Mouse (Mus musculus) embryonic facial prominence, embryonic 14.5 days (tissue): ENCODE results near the gene Daam2. TPM values are rescaled to one million over a fixed set of nuclear protein-coding genes. Genes with fewer than 3 reads are reported as not detected.

Source experiments
- ATAC-seq: fragments of 200-750 bp; cut with Nextera tagmentation; 2 replicates; pipeline ENCODE4 v1.8.0; 2017; ENCODE audit warnings: low read depth, moderate number of reproducible peaks, moderate TSS enrichment
- DNase-seq: peaks from one replicate; pipeline ENCODE4 v3.0.0-alpha.2; 2015; ENCODE audit warnings: low spot score
- H3K27ac ChIP-seq: fragments of 300-500 bp; sonication (generic); replicated peaks from 2 replicates; pipeline ENCODE4 v1.5.1; 2014; ENCODE audit warnings: low read depth, mild to moderate bottlenecking, low read length, moderate library complexity
- H3K27me3 ChIP-seq: fragments of 300-500 bp; sonication (generic); replicated peaks from 2 replicates; pipeline ENCODE4 v1.6.1; 2014; ENCODE audit warnings: low read length; ENCODE audit not compliant: control insufficient read depth, insufficient read depth
- H3K36me3 ChIP-seq: fragments of 300-500 bp; sonication (generic); 2 replicates; pipeline ENCODE4 v1.6.1; 2014; ENCODE audit warnings: low read length, mixed read lengths; ENCODE audit not compliant: control insufficient read depth, insufficient read depth
- H3K4me1 ChIP-seq: fragments of 300-500 bp; sonication (generic); 2 replicates; pipeline ENCODE4 v1.6.1; 2014; ENCODE audit warnings: antibody characterized with exemption, low read length; ENCODE audit not compliant: control insufficient read depth, insufficient read depth
- H3K4me2 ChIP-seq: fragments of 300-500 bp; sonication (generic); 2 replicates; pipeline ENCODE4 v1.6.1; 2014; ENCODE audit warnings: low read depth, mild to moderate bottlenecking, low read length, moderate library complexity, mixed read lengths
- H3K4me3 ChIP-seq: fragments of 300-500 bp; sonication (generic); 2 replicates; pipeline ENCODE4 v1.5.1; 2014; ENCODE audit warnings: low read depth, mild to moderate bottlenecking, low read length
- H3K9ac ChIP-seq: fragments of 300-500 bp; sonication (generic); 2 replicates; pipeline ENCODE4 v1.6.1; 2014; ENCODE audit warnings: low read depth, mild to moderate bottlenecking, low read length, moderate library complexity, mixed read lengths
- H3K9me3 ChIP-seq: fragments of 300-500 bp; sonication (generic); 2 replicates; pipeline ENCODE4 v1.6.1; 2016; ENCODE audit warnings: low read length; ENCODE audit not compliant: control insufficient read depth
- whole genome bisulfite sequencing: fragments of 180-500 bp; shearing (Covaris S2); extraction: QIAGEN DNeasy Blood & Tissue Kit; methylation state at CpG from one replicate; pipeline ENCODE4 v1.1.7; 2014; 5-methylcytosine and 5-hydroxymethylcytosine counted together
- polyA plus RNA-seq: library from polyadenylated mRNA; unstranded; fragments of >200 nt; fragmentation: Nextera tagmentation; extraction: Ambion mirVana; gene quantifications from 2 replicates; pipeline ENCODE4 v1.2.1, GENCODE M21; 2014

Gene Daam2
- polyA plus RNA-seq, 1 experiment from 2014 or later, result 8.0 TPM

DNA sequence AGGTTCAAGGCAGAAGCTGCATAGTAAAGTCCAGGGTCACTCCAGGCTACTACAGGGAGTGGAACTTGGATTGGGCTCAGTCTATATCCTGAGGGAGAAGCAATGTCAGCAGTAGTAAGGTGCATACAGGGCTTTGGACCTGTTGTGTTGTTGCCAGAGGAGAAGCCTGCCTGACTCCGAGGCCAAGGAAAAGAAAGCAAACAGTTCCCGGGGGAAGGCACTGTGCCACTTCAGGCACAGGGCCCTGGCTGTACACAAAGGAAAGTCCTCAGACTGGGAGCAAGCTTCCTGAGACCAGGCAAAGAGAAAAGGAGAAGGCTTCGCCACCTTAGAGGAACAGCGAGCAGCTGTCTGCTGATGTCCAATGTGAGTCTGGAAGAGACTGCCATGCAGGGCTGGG, 18.1 kb downstream of the Daam2 start:
- H3K9me3 ChIP-seq, result no peaks in the 10 kb centered on the region
- H3K9ac ChIP-seq, result no peak overlapping the region
- H3K4me2 ChIP-seq, result no peak overlapping the region
- no peaks in the 10 kb centered on the region for H3K27me3 ChIP-seq
- ATAC-seq (no peak), DNase-seq (no peak)
- WGBS, result 74% methylated on average over 4 of the region's 4 CpGs
- no peak overlapping the region for H3K4me3 ChIP-seq
- no peak overlapping the region for H3K27ac ChIP-seq
- 0 out of 2 replicates have a peak, but pooled peaks cover 20% of the 10 kb centered on the region for H3K36me3 ChIP-seq
- peaks cover 7% of the 10 kb centered on the region for H3K4me1 ChIP-seq

DNA sequence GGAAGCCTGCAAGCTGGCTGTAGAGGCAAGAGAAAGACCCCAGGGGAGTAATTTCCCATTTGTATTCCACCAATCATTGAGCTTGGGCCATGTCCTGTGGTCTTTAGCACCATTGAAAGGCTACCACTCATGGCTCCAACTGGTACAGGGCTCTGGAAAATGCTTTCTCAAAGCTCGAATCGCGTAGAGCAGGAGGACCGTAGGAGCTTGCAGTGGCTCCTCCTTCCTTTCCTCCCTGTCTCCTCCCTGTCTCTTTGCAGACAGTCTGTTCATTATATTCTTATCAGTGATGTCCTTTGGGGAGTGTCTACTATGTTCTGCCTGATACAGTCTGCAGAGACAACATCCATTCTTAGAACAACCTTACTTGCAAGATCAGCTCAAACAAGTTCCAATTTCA, 18.7 kb downstream of the Daam2 start:
- Histone ChIP-seq H3K27me3 (no peaks in the 10 kb centered on the region), H3K4me1 (peaks cover 13% of the 10 kb centered on the region), H3K4me3 (no peak overlapping the region), H3K27ac (no peak overlapping the region), H3K4me2 (no peak overlapping the region), H3K9me3 (no peaks in the 10 kb centered on the region), H3K36me3 (0 out of 2 replicates have a peak, but pooled peaks cover 18% of the 10 kb centered on the region), H3K9ac (no peak overlapping the region)
- 76% methylated on average over 4 of the region's 4 CpGs for WGBS
- ATAC-seq, result no peak
- DNase-seq, result no peak

DNA sequence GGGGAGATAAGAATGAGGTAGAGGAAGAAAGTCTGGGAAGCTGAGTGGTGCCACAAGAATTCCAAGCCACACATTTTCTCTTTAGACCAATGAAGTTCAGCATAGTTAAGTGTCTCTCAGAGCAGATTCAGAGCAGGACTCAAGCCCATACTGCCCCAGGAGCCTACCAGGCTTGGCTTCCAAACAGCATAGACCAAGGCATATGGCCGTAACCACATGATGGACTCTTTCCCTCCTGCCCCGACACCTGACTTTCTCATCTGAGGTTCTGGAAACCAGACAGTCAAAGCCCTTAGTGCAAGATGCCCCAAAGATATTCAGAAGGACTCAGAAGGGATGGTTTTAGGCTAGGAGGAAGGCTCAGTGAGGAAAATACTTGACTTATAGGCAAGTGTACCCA, 19.6 kb downstream of the Daam2 start:
- 98% methylated on average over 2 of the region's 2 CpGs for WGBS
- Histone ChIP-seq H3K4me1 (peaks cover 21% of the 10 kb centered on the region), H3K4me2 (no peak overlapping the region), H3K27ac (no peak overlapping the region), H3K9ac (no peak overlapping the region), H3K36me3 (0 out of 2 replicates have a peak, but pooled peaks cover 13% of the 10 kb centered on the region), H3K27me3 (no peaks in the 10 kb centered on the region), H3K9me3 (no peaks in the 10 kb centered on the region), H3K4me3 (no peak overlapping the region)
- ATAC-seq (no peak), DNase-seq (no peak)

DNA sequence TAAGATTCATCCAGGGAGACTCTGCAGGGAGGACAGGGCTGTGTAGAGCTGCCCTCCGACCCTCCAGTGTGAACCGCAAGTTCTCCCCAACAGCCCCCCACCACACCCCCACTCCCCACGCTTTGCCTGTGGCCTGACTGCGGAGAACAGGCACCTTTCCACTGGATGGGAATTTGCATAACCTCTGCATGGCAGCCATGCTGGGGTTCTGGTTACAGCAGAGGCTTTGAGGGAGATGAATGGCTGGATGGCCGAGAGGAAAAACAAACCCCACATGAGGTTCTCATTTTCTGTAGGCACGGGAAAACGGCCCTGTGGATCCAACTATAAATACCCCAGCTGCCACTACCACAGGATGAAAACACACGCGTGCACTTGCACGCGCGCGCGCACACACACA, 23.4 kb downstream of the Daam2 start:
- ATAC-seq, result peak; percentile 42
- no peak overlapping the region for H3K9ac ChIP-seq

DNA sequence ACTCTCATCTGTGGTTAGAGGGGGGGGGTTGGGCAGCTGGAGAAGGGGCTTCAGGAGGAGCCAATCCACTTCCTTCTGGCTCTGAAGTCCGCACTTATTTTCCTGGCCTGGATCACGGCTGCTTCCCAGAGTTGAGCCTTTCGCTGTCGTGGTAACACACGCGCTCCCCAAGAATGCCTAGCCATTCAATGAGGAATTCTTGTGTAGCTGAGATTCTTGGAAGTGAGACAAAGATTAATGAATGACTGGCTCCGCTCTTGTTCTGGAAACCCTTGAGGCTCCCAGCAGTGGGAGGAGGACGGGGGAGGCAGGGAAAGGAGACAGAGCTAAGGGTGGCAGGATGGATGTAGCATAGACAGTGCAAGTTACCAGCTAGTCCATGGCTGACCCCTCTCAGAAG, 24.9 kb downstream of the Daam2 start:
- Histone ChIP-seq H3K27ac (peak overlapping the region; percentile 55), H3K4me2 (no peak overlapping the region), H3K9ac (no peak overlapping the region), H3K4me3 (no peak overlapping the region), H3K36me3 (no peaks in the 10 kb centered on the region), H3K27me3 (no peaks in the 10 kb centered on the region), H3K9me3 (no peaks in the 10 kb centered on the region), H3K4me1 (peaks cover 43% of the 10 kb centered on the region)
- DNase-seq, result peak; percentile 94
- WGBS, result 18% methylated on average over 8 of the region's 8 CpGs
- peak; percentile 84 for ATAC-seq

More for the DNA sequence above, 23.4 kb downstream of the Daam2 start:
- 34% methylated on average over 14 of the region's 14 CpGs for WGBS
- H3K27me3 ChIP-seq, result no peaks in the 10 kb centered on the region
- H3K27ac ChIP-seq, result peak overlapping the region; percentile 74
- DNase-seq, result peak; percentile 76
- H3K36me3 ChIP-seq, result no peaks in the 10 kb centered on the region
- no peaks in the 10 kb centered on the region for H3K9me3 ChIP-seq
- H3K4me2 ChIP-seq, result 0 out of 2 replicates have a peak overlapping the region, but pooled peaks have one; percentile 18
- H3K4me1 ChIP-seq, result peaks cover 40% of the 10 kb centered on the region
- H3K4me3 ChIP-seq, result no peak overlapping the region

DNA sequence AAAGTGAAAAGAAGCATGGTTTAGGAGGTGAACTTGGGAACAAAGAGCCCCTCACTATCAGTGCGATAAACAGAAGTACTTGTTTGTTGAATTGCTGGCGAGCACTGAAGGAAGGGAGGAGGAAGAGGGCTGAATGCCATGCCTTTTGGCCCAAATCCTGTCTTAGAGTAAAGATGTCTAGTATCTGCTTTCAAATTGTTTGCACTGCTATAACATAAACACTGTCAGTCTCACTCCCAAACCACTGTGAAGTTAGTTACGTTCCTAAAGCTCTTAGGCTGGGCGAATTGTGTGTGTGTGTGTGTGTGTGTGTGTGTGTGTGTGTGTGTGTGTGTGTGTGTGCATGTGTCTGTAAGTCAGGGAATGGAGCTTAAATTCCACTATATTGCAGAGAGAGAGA, 28.6 kb downstream of the Daam2 start:
- DNase-seq (peak; percentile 58), ATAC-seq (0 out of 2 replicates have a peak, but pooled peaks have one; percentile 20)
- Histone ChIP-seq H3K9ac (no peak overlapping the region), H3K27ac (no peak overlapping the region; the same call in none of the 2 replicates), H3K36me3 (peaks cover 22% of the 10 kb centered on the region; the same call in 1 of the 2 replicates), H3K4me2 (no peak overlapping the region), H3K4me3 (no peak overlapping the region), H3K4me1 (peaks cover 32% of the 10 kb centered on the region), H3K27me3 (no peaks in the 10 kb centered on the region), H3K9me3 (no peaks in the 10 kb centered on the region)
- WGBS, result 40% methylated on average over 4 of the region's 4 CpGs

DNA sequence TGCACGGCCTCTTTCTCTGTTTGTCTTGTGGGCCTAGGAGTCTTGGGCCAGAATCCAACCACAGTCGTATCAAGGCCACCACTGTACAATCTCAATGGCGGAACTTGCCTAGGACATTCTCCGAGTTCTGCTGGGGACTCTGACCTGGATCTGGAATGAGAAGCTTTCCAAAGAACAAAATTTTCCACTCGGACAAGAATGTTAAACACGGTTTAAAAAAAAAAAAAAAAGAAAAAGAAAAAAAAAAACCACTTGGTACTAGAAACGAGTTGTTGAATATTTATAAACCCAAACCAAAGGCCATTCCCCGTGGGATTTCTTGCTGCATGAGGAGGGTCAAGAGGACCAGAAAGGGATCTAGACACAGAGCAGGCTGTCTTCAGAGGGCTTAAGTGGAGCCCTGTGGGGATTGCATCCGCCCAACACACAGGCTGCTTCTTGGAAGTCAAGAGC, 29.9 kb downstream of the Daam2 start:
- H3K27me3 ChIP-seq, result no peaks in the 10 kb centered on the region
- no peaks in the 10 kb centered on the region for H3K9me3 ChIP-seq
- no peak overlapping the region for H3K27ac ChIP-seq
- H3K4me3 ChIP-seq, result no peak overlapping the region
- no peak for ATAC-seq
- H3K36me3 ChIP-seq, result peaks cover 23% of the 10 kb centered on the region; the same call in 1 of the 2 replicates
- no peak overlapping the region for H3K4me2 ChIP-seq
- 60% methylated on average over 9 of the region's 9 CpGs for WGBS
- DNase-seq, result no peak
- H3K4me1 ChIP-seq, result peaks cover 19% of the 10 kb centered on the region
- H3K9ac ChIP-seq, result no peak overlapping the region

DNA sequence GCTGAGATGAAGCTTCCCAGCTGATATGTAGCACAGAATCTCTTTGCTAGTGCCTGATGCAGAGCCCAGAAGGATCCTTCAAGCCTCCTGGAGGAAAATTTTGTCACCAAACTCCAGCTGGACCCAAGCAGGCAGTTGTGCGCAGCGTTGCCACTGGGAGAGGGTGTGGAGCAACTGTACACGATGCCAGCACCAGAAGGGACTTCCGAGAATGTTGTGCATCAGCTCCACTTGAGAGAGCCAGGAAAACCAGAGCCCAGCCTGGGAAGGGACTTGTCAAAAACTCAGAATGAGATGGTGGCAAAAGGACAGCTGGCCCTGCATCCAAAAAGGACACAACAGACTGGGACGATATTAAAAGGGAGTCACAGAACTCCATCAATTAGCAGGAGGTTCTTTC, 32.5 kb downstream of the Daam2 start:
- H3K4me1 ChIP-seq, result peaks cover 12% of the 10 kb centered on the region
- no peaks in the 10 kb centered on the region for H3K9me3 ChIP-seq
- no peak overlapping the region for H3K9ac ChIP-seq
- WGBS, result 90% methylated on average over 5 of the region's 5 CpGs
- no peak overlapping the region for H3K4me2 ChIP-seq
- peaks cover 23% of the 10 kb centered on the region; the same call in 1 of the 2 replicates for H3K36me3 ChIP-seq
- DNase-seq (no peak), ATAC-seq (no peak)
- H3K27ac ChIP-seq, result no peak overlapping the region
- H3K27me3 ChIP-seq, result no peaks in the 10 kb centered on the region
- H3K4me3 ChIP-seq, result no peak overlapping the region

DNA sequence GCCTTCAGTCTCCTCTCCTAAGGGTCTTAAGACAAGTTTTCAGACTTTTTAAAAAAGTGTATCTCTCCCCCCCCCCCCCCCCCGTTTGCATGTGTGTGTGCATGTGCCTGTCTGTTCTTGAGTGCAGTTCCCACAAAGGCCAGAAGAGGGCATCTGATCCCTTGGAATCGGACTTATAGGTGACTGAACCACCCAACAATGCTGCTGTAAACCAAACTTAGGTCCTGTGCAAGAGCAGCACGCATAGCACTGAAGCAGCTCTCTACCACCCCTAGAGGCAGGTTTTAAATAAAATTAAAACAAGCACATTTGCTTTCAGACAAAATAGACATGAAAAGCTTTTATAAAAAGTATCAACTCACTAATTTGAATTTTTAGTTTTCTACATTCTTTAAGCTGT, 33.9 kb downstream of the Daam2 start:
- H3K27ac ChIP-seq, result no peak overlapping the region
- peak; percentile 42 for DNase-seq
- ATAC-seq, result no peak
- no peak overlapping the region for H3K9ac ChIP-seq
- no peaks in the 10 kb centered on the region for H3K9me3 ChIP-seq
- no peak overlapping the region for H3K4me3 ChIP-seq
- H3K36me3 ChIP-seq, result peaks cover 23% of the 10 kb centered on the region; the same call in 1 of the 2 replicates
- H3K4me1 ChIP-seq, result no peaks in the 10 kb centered on the region
- no peaks in the 10 kb centered on the region for H3K27me3 ChIP-seq
- no peak overlapping the region for H3K4me2 ChIP-seq
- 21% methylated on average over 3 of the region's 3 CpGs for WGBS
